Mouse (Mus musculus): Measurements from ENCODE around the gene Farp1. TPM values are rescaled to one million over a fixed set of nuclear protein-coding genes. Genes with fewer than 3 reads are reported as not detected.
A peak's percentile ranks its signal among the peaks of the same experiment; 100 is the strongest.
"Not testable (repeated sequence)": the region's sequence is repeated elsewhere in the genome, so short reads cannot be mapped to it uniquely, and the experiment has no call there.

Farp1 gene
- polyA plus RNA-seq, 1 experiment from 2014 or later: 2.3 TPM

- ATAC-seq (no peak), DNase-seq (no peak)
- Histone ChIP-seq H3K27me3 (ENCODE audit: insufficient read depth, low read length) (no peaks in the 10 kb centered on the region), H3K4me3 (ENCODE audit: low read depth, low read length) (no peak overlapping the region), H3K9me3 (ENCODE audit: low read length) (no peaks in the 10 kb centered on the region), H3K27ac (ENCODE audit: low read depth) (no peak overlapping the region), H3K9ac (replicated peaks) (no peak overlapping the region), H3K4me1 (ENCODE audit: insufficient read depth) (peaks cover 2% of the 10 kb centered on the region; the same call in 1 of the 2 replicates), H3K36me3 (replicated peaks; ENCODE audit: insufficient read depth, low read length) (no peaks in the 10 kb centered on the region), H3K4me2 (ENCODE audit: low read depth, low read length) (no peak overlapping the region)
- 72% methylated on average over 8 of the region's 8 CpGs for WGBS (ENCODE audit: insufficient replicate concordance)
- TF ChIP-seq CTCF (IDR thresholded peaks at IDR 0.05; ENCODE audit: low read depth) (no peak), EP300 (IDR thresholded peaks at IDR 0.05; ENCODE audit: low read depth) (no peak)
Measured at GRCm38 (mm10) chr14:121124409-121125010, 89.5 kb downstream of the Farp1 start.

- no peak overlapping the region for H3K9ac ChIP-seq (replicated peaks)
- 85% methylated on average over 3 of the region's 3 CpGs for WGBS (ENCODE audit: insufficient replicate concordance)
- no peaks in the 10 kb centered on the region for H3K27me3 ChIP-seq (ENCODE audit: insufficient read depth, low read length)
- no peaks in the 10 kb centered on the region for H3K36me3 ChIP-seq (replicated peaks; ENCODE audit: insufficient read depth, low read length)
- H3K9me3 ChIP-seq (ENCODE audit: low read length): no peaks in the 10 kb centered on the region
- ATAC-seq (no peak), DNase-seq (no peak)
- TF ChIP-seq CTCF (IDR thresholded peaks at IDR 0.05; ENCODE audit: low read depth): no peak
- no peak for TF ChIP-seq EP300 (IDR thresholded peaks at IDR 0.05; ENCODE audit: low read depth)
- no peak overlapping the region for H3K4me3 ChIP-seq (ENCODE audit: low read depth, low read length)
- peaks cover 5% of the 10 kb centered on the region; the same call in 1 of the 2 replicates for H3K4me1 ChIP-seq (ENCODE audit: insufficient read depth)
- H3K27ac ChIP-seq (ENCODE audit: low read depth): no peak overlapping the region
- no peak overlapping the region for H3K4me2 ChIP-seq (ENCODE audit: low read depth, low read length)
Measured at GRCm38 (mm10) chr14:121125651-121126050, 90.7 kb downstream of the Farp1 start.

GRCm38 (mm10) chr14:121126291-121126690 is 91.3 kb downstream of the Farp1 start:
- 83% methylated on average over 4 of the region's 4 CpGs for WGBS (ENCODE audit: insufficient replicate concordance)
- H3K9ac ChIP-seq (replicated peaks): no peak overlapping the region
- H3K4me3 ChIP-seq (ENCODE audit: low read depth, low read length): no peak overlapping the region
- H3K4me2 ChIP-seq (ENCODE audit: low read depth, low read length): no peak overlapping the region
- H3K36me3 ChIP-seq (replicated peaks; ENCODE audit: insufficient read depth, low read length): no peaks in the 10 kb centered on the region
- ATAC-seq: no peak
- DNase-seq: no peak
- peaks cover 7% of the 10 kb centered on the region for H3K4me1 ChIP-seq (ENCODE audit: insufficient read depth)
- H3K27me3 ChIP-seq (ENCODE audit: insufficient read depth, low read length): no peaks in the 10 kb centered on the region
- TF ChIP-seq CTCF (IDR thresholded peaks at IDR 0.05; ENCODE audit: low read depth): no peak
- no peak overlapping the region for H3K27ac ChIP-seq (ENCODE audit: low read depth)
- no peaks in the 10 kb centered on the region for H3K9me3 ChIP-seq (ENCODE audit: low read length)

GRCm38 (mm10) chr14:121128858-121129800 is 94.1 kb downstream of the Farp1 start:
- no peaks in the 10 kb centered on the region for H3K9me3 ChIP-seq (ENCODE audit: low read length)
- WGBS (ENCODE audit: insufficient replicate concordance): 45% methylated on average over 20 of the region's 20 CpGs
- H3K4me3 ChIP-seq (ENCODE audit: low read depth, low read length): no peak overlapping the region
- H3K27ac ChIP-seq (ENCODE audit: low read depth): 0 out of 2 replicates have a peak overlapping the region, but pooled peaks have one; percentile 22
- peak overlapping the region; percentile 41 for H3K9ac ChIP-seq (replicated peaks)
- no peaks in the 10 kb centered on the region for H3K27me3 ChIP-seq (ENCODE audit: insufficient read depth, low read length)
- DNase-seq: no peak
- peaks cover 10% of the 10 kb centered on the region for H3K4me1 ChIP-seq (ENCODE audit: insufficient read depth)
- peak; percentile 53 for ATAC-seq
- peak overlapping the region; percentile 48 for H3K4me2 ChIP-seq (ENCODE audit: low read depth, low read length)
- no peaks in the 10 kb centered on the region for H3K36me3 ChIP-seq (replicated peaks; ENCODE audit: insufficient read depth, low read length)
- TF ChIP-seq EP300 (IDR thresholded peaks at IDR 0.05; ENCODE audit: low read depth) (no peak), CTCF (IDR thresholded peaks at IDR 0.05; ENCODE audit: low read depth) (peak; percentile 30)

- H3K27me3 ChIP-seq (ENCODE audit: insufficient read depth, low read length); H3K9me3 ChIP-seq (ENCODE audit: low read length); H3K4me3 ChIP-seq (ENCODE audit: low read depth, low read length); H3K27ac ChIP-seq (ENCODE audit: low read depth); H3K9ac ChIP-seq (replicated peaks); H3K4me2 ChIP-seq (ENCODE audit: low read depth, low read length); DNase-seq; H3K36me3 ChIP-seq (replicated peaks; ENCODE audit: insufficient read depth, low read length); ATAC-seq: not testable (repeated sequence)
- 60% methylated on average over 1 of the region's 1 CpGs for WGBS (ENCODE audit: insufficient replicate concordance)
- H3K4me1 ChIP-seq (ENCODE audit: insufficient read depth): peaks cover 10% of the 10 kb centered on the region
Measured at GRCm38 (mm10) chr14:121130351-121130750, 95.4 kb downstream of the Farp1 start.

- DNase-seq (no peak), ATAC-seq (no peak)
- H3K27me3 ChIP-seq (ENCODE audit: insufficient read depth, low read length): no peaks in the 10 kb centered on the region
- H3K4me1 ChIP-seq (ENCODE audit: insufficient read depth): peaks cover 9% of the 10 kb centered on the region
- H3K36me3 ChIP-seq (replicated peaks; ENCODE audit: insufficient read depth, low read length): no peaks in the 10 kb centered on the region
- no peak overlapping the region for H3K4me3 ChIP-seq (ENCODE audit: low read depth, low read length)
- no peak overlapping the region for H3K9ac ChIP-seq (replicated peaks)
- no peaks in the 10 kb centered on the region for H3K9me3 ChIP-seq (ENCODE audit: low read length)
- WGBS (ENCODE audit: insufficient replicate concordance): 69% methylated on average over 3 of the region's 3 CpGs
- no peak overlapping the region for H3K27ac ChIP-seq (ENCODE audit: low read depth)
- TF ChIP-seq CTCF (IDR thresholded peaks at IDR 0.05; ENCODE audit: low read depth) (no peak), EP300 (IDR thresholded peaks at IDR 0.05; ENCODE audit: low read depth) (no peak)
- H3K4me2 ChIP-seq (ENCODE audit: low read depth, low read length): no peak overlapping the region
Measured at GRCm38 (mm10) chr14:121134414-121134813, 99.4 kb downstream of the Farp1 start.
